Mouse (Mus musculus) embryonic facial prominence, embryonic 14.5 days (tissue): ENCODE measurements around the gene Gna15. TPM values are rescaled to one million over a fixed set of nuclear protein-coding genes. Genes with fewer than 3 reads are reported as not detected.
A peak's percentile ranks its signal among the peaks of the same experiment; 100 is the strongest.

Experiments
- ATAC-seq: fragments of 200-750 bp; cut with Nextera tagmentation; 2 replicates; pipeline ENCODE4 v1.8.0; 2017; ENCODE audit warnings: low read depth, moderate number of reproducible peaks, moderate TSS enrichment
- DNase-seq: peaks from one replicate; pipeline ENCODE4 v3.0.0-alpha.2; 2015; ENCODE audit warnings: low spot score
- H3K27ac ChIP-seq: fragments of 300-500 bp; sonication (generic); replicated peaks from 2 replicates; pipeline ENCODE4 v1.5.1; 2014; ENCODE audit warnings: low read depth, mild to moderate bottlenecking, low read length, moderate library complexity
- H3K27me3 ChIP-seq: fragments of 300-500 bp; sonication (generic); replicated peaks from 2 replicates; pipeline ENCODE4 v1.6.1; 2014; ENCODE audit warnings: low read length; ENCODE audit not compliant: control insufficient read depth, insufficient read depth
- H3K36me3 ChIP-seq: fragments of 300-500 bp; sonication (generic); 2 replicates; pipeline ENCODE4 v1.6.1; 2014; ENCODE audit warnings: low read length, mixed read lengths; ENCODE audit not compliant: control insufficient read depth, insufficient read depth
- H3K4me1 ChIP-seq: fragments of 300-500 bp; sonication (generic); 2 replicates; pipeline ENCODE4 v1.6.1; 2014; ENCODE audit warnings: antibody characterized with exemption, low read length; ENCODE audit not compliant: control insufficient read depth, insufficient read depth
- H3K4me2 ChIP-seq: fragments of 300-500 bp; sonication (generic); 2 replicates; pipeline ENCODE4 v1.6.1; 2014; ENCODE audit warnings: low read depth, mild to moderate bottlenecking, low read length, moderate library complexity, mixed read lengths
- H3K4me3 ChIP-seq: fragments of 300-500 bp; sonication (generic); 2 replicates; pipeline ENCODE4 v1.5.1; 2014; ENCODE audit warnings: low read depth, mild to moderate bottlenecking, low read length
- H3K9ac ChIP-seq: fragments of 300-500 bp; sonication (generic); 2 replicates; pipeline ENCODE4 v1.6.1; 2014; ENCODE audit warnings: low read depth, mild to moderate bottlenecking, low read length, moderate library complexity, mixed read lengths
- H3K9me3 ChIP-seq: fragments of 300-500 bp; sonication (generic); 2 replicates; pipeline ENCODE4 v1.6.1; 2016; ENCODE audit warnings: low read length; ENCODE audit not compliant: control insufficient read depth
- WGBS: fragments of 180-500 bp; shearing (Covaris S2); extraction: QIAGEN DNeasy Blood & Tissue Kit; methylation state at CpG from one replicate; pipeline ENCODE4 v1.1.7; 2014; 5-methylcytosine and 5-hydroxymethylcytosine counted together
- polyA plus RNA-seq: library from polyadenylated mRNA; unstranded; fragments of >200 nt; fragmentation: Nextera tagmentation; extraction: Ambion mirVana; gene quantifications from 2 replicates; pipeline ENCODE4 v1.2.1, GENCODE M21; 2014

Gene Gna15
- polyA plus RNA-seq, 1 experiment from 2014 or later, result 3.1 TPM

- Histone ChIP-seq H3K4me2 (no peak overlapping the region), H3K27me3 (peaks cover 14% of the 10 kb centered on the region), H3K4me1 (peaks cover 6% of the 10 kb centered on the region; the same call in 1 of the 2 replicates), H3K9ac (no peak overlapping the region), H3K4me3 (no peak overlapping the region), H3K9me3 (no peaks in the 10 kb centered on the region), H3K27ac (no peak overlapping the region), H3K36me3 (peaks cover 29% of the 10 kb centered on the region)
- WGBS, result 23% methylated on average over 9 of the region's 9 CpGs
- DNase-seq, result no peak
- ATAC-seq, result no peak
These were observed 40.0 kb downstream of the Gna15 start for GRCm38 (mm10) chr10:81483983-81484382.

DNA sequence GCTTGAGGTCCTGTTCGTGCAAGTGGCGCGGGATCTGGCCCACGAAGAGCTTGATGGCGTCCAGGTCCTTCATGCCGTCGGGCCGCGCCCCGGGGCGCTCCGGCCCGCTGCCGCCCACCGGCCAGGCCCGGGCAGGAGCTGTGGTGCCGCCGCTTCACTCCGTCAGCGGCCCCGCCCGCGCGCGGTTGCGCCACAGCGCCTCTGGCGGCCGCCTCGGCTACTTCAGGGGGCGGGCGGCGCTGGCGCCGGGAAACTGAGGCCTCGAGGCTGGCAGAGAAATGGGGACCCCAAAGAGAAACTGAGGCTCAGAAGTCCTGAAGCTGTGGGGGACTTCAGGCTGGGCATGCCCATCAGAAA is 41.5 kb downstream of the Gna15 start, which contains the start of gene Celf5:
Gene Celf5, minus strand, starts transcription at position 177 of the 357 bp plus-strand sequence.
- H3K36me3 ChIP-seq, result peaks cover 15% of the 10 kb centered on the region
- H3K4me3 ChIP-seq, result peak within 1 kb of the TSS; percentile 54
- peak within 1 kb of the TSS; percentile 88 for H3K4me2 ChIP-seq
- DNase-seq, result no peak
- H3K9ac ChIP-seq, result peak within 1 kb of the TSS; percentile 62
- 0% methylated on average over 24 of the region's 36 CpGs for WGBS
- H3K9me3 ChIP-seq, result no peaks in the 10 kb centered on the region
- no peak within 1 kb of the TSS for H3K27ac ChIP-seq
- peaks cover 6% of the 10 kb centered on the region; the same call in 1 of the 2 replicates for H3K4me1 ChIP-seq
- peaks cover 14% of the 10 kb centered on the region for H3K27me3 ChIP-seq
- peak; percentile 45 for ATAC-seq

DNA sequence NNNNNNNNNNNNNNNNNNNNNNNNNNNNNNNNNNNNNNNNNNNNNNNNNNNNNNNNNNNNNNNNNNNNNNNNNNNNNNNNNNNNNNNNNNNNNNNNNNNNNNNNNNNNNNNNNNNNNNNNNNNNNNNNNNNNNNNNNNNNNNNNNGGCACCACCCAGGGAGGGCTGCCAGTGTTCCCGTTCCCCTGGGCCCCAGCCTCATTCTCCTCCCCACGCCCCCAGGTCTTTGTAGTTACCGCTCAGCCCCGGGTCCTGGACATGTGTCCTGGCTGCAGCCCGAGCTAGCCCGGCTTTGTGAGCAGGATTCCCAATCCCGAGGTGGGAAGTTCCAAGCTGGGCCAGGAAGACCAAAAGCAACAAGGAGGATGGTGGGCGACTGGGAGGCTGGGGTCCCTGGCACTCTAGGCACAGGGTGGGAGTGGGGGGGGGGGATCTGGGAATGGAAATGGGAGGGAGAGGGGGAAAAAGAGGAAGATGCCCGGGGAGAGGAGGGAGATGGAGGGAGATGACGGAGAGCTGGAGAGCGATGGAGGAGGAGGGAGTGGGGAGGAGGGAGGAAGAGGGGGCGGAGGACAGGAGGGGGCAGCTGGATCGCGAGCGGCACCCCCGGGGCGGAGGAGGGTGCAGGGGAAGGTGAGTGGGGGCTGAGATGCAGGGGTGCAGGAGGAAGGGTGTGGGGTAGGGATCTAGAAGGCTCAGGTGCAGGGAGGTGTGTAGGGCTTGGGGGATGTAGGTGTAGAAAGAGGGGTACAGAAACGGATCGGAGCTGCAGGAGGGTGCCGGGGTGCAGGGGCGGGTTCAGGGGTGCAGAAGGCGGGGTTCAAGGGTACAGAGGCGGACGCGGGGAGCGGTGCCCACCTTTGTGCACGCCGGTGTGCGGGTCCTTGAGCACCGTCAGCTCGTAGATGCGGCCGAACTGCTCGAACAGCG is 42.2 kb downstream of the Gna15 start:
- Histone ChIP-seq H3K9me3 (no peaks in the 10 kb centered on the region), H3K27me3 (peaks cover 14% of the 10 kb centered on the region), H3K36me3 (peaks cover 8% of the 10 kb centered on the region; the same call in 1 of the 2 replicates), H3K4me2 (peak overlapping the region; percentile 88), H3K4me3 (peak overlapping the region; percentile 54), H3K9ac (peak overlapping the region; percentile 62), H3K27ac (no peak overlapping the region), H3K4me1 (peaks cover 6% of the 10 kb centered on the region; the same call in 1 of the 2 replicates)
- ATAC-seq (peak; percentile 3; the same call in 1 of the 2 replicates), DNase-seq (no peak)
- WGBS, result 5% methylated on average over 23 of the region's 35 CpGs

DNA sequence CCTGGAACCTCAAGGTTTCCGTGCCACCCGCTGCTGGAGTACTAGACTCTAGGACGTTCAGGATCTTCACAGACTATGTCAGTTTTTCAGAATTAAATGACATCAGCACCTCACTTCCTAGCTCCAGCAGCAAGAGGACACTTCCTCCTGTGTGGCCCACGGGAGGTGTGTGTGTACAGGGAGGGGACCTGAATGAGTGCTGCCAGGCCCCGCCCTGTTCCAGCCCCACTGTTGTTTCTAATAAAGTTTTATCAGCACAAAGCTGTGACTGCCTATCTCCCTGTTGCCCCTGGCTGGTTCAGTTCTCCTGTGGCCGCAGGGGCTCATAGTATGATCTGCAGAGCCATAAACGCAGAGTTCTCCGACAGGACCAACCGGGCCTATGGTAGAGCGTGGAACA is 49.6 kb downstream of the Gna15 start:
- Histone ChIP-seq H3K27ac (no peak overlapping the region), H3K4me1 (no peaks in the 10 kb centered on the region), H3K9me3 (no peaks in the 10 kb centered on the region), H3K4me3 (no peak overlapping the region), H3K9ac (no peak overlapping the region), H3K4me2 (no peak overlapping the region), H3K36me3 (no peaks in the 10 kb centered on the region), H3K27me3 (peaks cover 39% of the 10 kb centered on the region)
- DNase-seq (no peak), ATAC-seq (no peak)
- 80% methylated on average over 10 of the region's 10 CpGs for WGBS

DNA sequence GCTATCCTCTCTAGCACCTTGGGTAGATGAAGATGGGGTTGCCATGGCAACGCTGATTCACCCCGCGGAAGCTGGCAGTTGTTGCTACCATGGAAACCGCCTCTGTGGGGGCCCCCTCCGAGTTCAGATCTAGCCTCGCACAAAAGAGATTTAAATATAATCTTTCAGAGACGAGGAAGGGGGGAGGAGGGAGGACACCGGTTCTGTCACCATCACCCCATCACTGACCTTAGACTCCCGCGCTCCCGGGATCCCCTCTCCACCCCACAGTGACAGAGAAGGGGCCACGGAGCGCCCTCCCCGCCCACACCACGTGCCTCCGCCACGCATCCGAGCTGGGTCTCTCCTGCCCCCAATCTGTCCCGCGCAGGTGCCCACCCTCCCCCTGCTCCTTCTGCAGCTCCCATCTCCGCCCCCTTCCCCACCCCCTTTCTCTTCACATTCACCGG is 51.0 kb downstream of the Gna15 start:
- ATAC-seq, result peak; percentile 50; the same call in 1 of the 2 replicates
- DNase-seq, result peak; percentile 70
- H3K4me2 ChIP-seq, result peak overlapping the region; percentile 26; the same call in 1 of the 2 replicates
- no peak overlapping the region for H3K9ac ChIP-seq
- H3K27me3 ChIP-seq, result peaks cover 39% of the 10 kb centered on the region
- no peaks in the 10 kb centered on the region for H3K36me3 ChIP-seq
- 0 out of 2 replicates have a peak overlapping the region, but pooled peaks have one; percentile 8 for H3K4me3 ChIP-seq
- WGBS, result under 1% methylated on average over 16 of the region's 22 CpGs
- H3K4me1 ChIP-seq, result no peaks in the 10 kb centered on the region
- no peak overlapping the region for H3K27ac ChIP-seq
- H3K9me3 ChIP-seq, result no peaks in the 10 kb centered on the region

DNA sequence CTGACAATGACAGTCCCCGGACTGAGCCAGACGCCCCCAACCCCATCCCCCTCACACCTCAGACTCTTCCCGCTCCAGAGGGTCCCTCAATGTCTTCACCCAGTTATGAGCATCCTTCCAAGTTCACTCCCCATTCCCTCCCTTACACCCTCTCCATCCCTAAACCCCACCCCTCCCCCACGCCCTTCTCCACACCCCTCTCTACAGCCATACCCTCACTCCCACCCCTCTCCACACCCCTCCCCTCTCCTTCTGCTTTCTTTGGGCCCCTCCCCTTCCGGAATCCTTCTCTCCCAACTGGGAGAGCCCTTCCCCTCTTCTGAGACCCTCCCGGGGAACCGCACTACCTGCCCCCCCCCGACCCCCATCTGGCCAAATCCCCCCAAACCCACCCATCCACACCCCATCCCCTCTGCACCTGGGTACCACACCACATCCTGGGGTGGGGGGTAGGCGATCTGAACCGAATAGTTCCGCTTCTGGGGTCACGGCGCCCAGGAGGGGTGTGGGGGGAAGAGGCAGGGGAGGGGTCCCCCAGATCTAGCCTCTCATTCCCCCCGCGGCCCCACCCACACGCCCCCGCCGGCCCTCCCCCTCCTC is 51.5 kb downstream of the Gna15 start:
- Histone ChIP-seq H3K27me3 (peaks cover 44% of the 10 kb centered on the region), H3K9me3 (no peaks in the 10 kb centered on the region), H3K4me1 (no peaks in the 10 kb centered on the region), H3K9ac (no peak overlapping the region), H3K4me3 (no peak overlapping the region), H3K27ac (no peak overlapping the region), H3K4me2 (peak overlapping the region; percentile 26; the same call in 1 of the 2 replicates), H3K36me3 (no peaks in the 10 kb centered on the region)
- ATAC-seq (no peak), DNase-seq (no peak)
- 6% methylated on average over 17 of the region's 18 CpGs for WGBS

- peaks cover 55% of the 10 kb centered on the region for H3K27me3 ChIP-seq
- no peak overlapping the region for H3K9ac ChIP-seq
- no peak overlapping the region for H3K4me2 ChIP-seq
- no peak overlapping the region for H3K4me3 ChIP-seq
- WGBS, result 63% methylated on average over 18 of the region's 18 CpGs
- DNase-seq (no peak), ATAC-seq (no peak)
- no peaks in the 10 kb centered on the region for H3K9me3 ChIP-seq
- no peaks in the 10 kb centered on the region for H3K36me3 ChIP-seq
- no peaks in the 10 kb centered on the region for H3K4me1 ChIP-seq
- H3K27ac ChIP-seq, result no peak overlapping the region
These were observed 53.6 kb downstream of the Gna15 start for GRCm38 (mm10) chr10:81470454-81470853.

- Histone ChIP-seq H3K36me3 (no peaks in the 10 kb centered on the region), H3K9ac (no peak overlapping the region), H3K4me1 (0 out of 2 replicates have a peak, but pooled peaks cover 5% of the 10 kb centered on the region), H3K27me3 (peaks cover 56% of the 10 kb centered on the region), H3K9me3 (no peaks in the 10 kb centered on the region), H3K4me3 (no peak overlapping the region), H3K4me2 (no peak overlapping the region), H3K27ac (no peak overlapping the region)
- 79% methylated on average over 5 of the region's 5 CpGs for WGBS
- DNase-seq (no peak), ATAC-seq (no peak)
These were observed 54.8 kb downstream of the Gna15 start for GRCm38 (mm10) chr10:81469253-81469652.
